Mouse (Mus musculus) layer of hippocampus, adult 9-10 months (tissue): Measurements from ENCODE around the gene Amigo2.

ENCODE experiments used
- DNase-seq: peaks from one replicate; pipeline ENCODE4 v3.0.0; 2022; ENCODE audit warnings: low spot score

Amigo2 gene

DNA sequence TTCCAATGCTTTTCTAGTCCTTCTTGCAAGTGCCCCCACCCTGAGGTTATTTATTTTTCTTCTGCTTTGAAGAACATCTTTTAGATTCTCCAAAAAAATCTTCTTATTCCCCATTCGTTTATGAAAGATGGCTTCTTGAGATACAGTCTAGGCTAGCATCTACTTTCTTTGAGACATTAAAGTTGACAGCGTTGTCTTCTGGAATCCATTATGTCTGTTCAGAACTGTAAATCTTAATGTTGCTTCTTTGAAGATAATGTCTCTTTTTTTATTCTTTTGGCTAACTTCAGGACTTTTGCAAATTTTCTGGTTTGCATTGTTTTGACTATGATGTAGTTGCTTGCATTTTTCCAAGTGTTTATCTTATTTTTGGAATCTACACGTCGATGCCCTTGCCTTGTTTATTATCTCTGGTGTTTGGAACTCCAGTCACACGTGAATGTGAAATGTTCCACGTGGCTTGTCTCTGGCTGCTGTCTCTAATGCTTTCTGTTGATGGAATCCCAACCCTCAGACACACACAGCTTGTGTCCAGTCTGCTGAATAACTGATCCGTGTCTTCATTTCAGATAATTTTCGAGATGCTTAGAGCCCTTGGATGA is 20.1 kb upstream of the Amigo2 start:
- no peak for DNase-seq

GRCm38 (mm10) chr15:97266236-97266845 is 19.3 kb upstream of the Amigo2 start:
- no peak for DNase-seq

GRCm38 (mm10) chr15:97262251-97262650 is 15.2 kb upstream of the Amigo2 start:
- no peak for DNase-seq

- DNase-seq, result no peak
Measured at GRCm38 (mm10) chr15:97259968-97260597, 13.0 kb upstream of the Amigo2 start.

GRCm38 (mm10) chr15:97259300-97259699 is 12.2 kb upstream of the Amigo2 start:
- no peak for DNase-seq

- DNase-seq, result no peak
Measured at GRCm38 (mm10) chr15:97258483-97259230, 11.6 kb upstream of the Amigo2 start.

GRCm38 (mm10) chr15:97257206-97257775 is 10.2 kb upstream of the Amigo2 start:
- DNase-seq, result no peak

GRCm38 (mm10) chr15:97256411-97256810 is 9.3 kb upstream of the Amigo2 start:
- no peak for DNase-seq

GRCm38 (mm10) chr15:97255800-97256199 is 8.7 kb upstream of the Amigo2 start:
- no peak for DNase-seq

DNA sequence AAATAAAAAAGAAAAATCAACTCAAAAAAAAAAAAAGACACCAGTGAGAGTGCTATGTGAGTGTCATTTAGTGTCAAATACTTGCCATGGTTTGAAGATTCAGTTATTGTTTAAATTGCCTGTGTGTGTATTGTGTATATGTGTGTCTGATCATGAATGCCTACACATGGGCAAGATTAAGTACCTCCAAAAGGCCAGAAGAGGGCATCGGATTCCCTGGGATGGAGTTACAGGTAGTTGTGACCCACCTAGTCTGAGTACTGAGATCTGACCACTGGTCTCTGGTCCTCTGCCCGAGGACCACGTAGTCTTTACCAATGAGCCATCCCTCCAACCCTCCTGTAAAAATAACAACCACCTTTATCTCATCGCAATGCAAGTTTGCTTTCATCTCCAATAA is 7.3 kb upstream of the Amigo2 start:
- no peak for DNase-seq

DNA sequence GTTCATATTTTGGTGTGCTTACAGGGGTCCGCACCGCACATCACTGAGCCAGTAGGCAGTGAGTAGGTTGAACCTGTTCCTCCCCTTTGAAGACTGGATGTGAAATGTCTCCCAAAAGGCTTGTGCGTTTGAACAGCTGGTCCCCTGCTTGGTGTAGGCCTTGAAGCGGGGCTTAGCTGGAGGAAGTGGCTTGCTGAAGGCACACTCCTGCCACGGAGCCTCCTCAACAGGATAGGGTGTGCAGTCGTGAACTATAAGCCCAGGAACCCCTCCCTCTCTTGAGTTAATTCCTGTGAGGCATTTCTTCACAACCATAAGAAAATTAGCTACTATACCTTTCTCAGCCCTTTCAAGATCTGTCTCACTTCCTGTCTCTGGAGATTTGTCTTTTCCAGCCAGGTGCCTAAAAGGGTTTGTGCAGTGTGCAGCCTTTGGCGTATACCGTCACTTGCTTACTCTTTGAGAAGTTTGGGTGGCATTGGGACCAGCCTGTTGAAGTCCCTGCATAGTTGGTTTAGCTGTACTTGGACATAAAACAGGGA is 5.5 kb upstream of the Amigo2 start:
- DNase-seq, result no peak

DNA sequence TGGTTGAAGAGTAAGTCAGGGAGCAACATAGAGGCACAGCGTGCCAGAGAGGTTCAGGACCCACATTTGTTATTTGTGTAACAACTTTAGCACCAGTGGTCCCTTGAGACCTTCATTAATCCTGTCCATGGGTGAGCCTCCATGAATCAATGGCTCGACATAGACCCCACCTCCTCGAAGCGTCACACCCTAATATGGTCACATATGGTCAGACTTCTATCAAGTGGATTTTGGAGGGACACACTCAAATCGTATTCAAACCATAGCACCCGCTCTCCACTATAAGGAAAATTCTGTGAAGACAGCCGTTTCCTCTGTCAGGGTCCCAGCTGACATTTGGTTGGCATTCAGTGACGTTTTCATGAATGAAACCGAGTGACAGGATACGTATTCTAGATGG is 2.2 kb upstream of the Amigo2 start:
- no peak for DNase-seq

DNA sequence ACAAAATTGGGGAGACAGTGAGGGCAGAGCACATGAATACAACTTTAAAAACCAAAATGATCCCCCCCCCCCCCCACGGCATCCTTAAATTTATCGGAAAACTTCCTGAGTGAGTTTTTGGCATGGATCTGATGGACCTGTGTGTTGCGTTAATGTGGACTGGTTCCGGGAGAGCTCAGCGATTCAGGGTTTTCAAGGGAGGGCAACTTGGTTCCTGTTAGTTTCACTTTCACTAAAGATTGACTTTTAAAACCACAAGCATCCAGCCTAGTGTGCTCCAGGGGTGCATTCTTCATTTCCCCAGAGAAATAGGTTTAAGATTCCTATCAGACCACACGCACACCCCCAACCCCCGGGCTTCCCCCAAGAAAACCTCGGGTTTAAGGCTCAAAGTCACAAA is 1.2 kb upstream of the Amigo2 start:
- DNase-seq, result no peak

DNA sequence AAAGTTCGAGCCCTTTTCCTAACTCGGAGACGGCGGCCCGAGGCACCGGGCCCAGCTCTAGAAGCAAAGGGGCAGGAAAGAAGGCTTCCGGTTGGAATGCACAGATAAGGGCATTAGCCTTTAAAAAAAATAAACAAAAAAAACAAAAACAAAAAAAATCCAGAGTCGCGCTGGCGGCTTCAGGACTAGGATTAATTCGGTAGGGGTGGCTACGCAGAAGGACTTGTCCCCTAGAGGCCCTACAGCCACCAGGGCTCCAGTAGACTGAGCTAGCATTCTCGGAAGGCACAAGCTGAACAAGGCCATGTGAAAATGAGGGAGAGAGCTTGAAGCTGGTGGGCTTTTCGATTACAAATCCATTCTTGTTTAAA is 689 bp upstream of the Amigo2 start:
- no peak for DNase-seq

- DNase-seq, result no peak
Measured at GRCm38 (mm10) chr15:97246256-97246655, 831 bp downstream of the Amigo2 start.

GRCm38 (mm10) chr15:97245392-97245791 is 1.7 kb downstream of the Amigo2 start:
- no peak for DNase-seq

DNA sequence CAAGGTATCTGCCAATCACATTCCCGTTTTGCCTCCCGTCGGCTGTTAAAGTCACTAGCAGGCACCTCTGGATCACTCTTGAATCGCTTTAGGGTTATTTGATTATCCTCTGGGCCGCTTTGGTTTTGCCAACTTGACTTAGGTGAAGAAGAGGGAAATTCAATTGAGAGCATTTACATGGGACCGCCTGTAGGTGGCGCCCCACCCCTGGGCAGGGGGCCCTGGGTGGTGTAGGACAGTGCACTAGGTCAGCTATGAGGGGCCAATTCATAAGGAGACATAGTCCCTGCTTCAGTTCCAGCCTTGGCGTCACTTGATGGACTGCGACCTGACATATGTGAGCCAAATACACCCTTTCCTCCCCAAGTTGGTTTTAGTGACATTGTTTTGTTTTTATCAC is 10.1 kb downstream of the Amigo2 start:
- no peak for DNase-seq

GRCm38 (mm10) chr15:97235183-97235582 is 11.9 kb downstream of the Amigo2 start:
- no peak for DNase-seq

DNA sequence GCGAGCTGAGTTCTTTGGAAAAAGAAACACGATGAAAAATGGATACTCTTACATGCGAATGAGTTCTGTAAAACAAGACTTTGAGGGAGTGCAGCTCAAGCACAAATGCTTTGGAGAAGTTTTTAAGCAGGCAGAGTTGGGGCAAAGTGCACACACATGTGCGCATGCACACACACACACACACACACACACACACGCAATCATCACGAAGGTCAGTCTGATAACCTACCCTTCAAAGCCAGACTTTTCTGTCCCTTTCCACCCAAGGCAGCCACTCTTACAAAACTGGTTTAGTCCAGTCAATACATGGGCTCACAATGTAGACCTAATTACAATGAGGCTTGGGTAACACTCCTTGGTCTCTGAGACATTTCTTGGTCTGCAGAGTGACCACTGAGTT is 13.0 kb downstream of the Amigo2 start:
- no peak for DNase-seq

- DNase-seq, result no peak
Measured at GRCm38 (mm10) chr15:97229494-97230077, 17.5 kb downstream of the Amigo2 start.

DNA sequence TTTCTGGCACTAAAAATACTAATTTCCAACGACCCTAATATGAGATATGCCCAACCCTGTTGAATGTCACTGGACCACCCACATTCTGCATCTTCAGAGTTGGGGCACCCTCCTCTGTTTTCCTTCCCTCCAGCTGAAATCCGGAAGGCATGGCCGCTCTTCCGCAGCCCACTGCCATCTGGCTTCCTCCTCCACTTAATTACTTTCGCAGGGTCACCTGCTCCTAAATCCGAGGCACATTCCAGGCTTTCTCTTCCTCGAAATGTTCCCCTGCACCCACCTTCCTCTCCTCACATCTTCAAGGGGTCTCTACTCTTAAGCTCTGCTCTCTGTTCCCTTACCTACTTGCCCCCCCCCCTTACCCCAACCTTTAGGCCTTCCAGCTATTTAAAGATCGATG is 23.1 kb downstream of the Amigo2 start:
- no peak for DNase-seq

- no peak for DNase-seq
Measured at GRCm38 (mm10) chr15:97223431-97223830, 23.7 kb downstream of the Amigo2 start.
